Mouse (Mus musculus): ENCODE measurements around the gene Zbtb20. TPM values are rescaled to one million over a fixed set of nuclear protein-coding genes. Genes with fewer than 3 reads are reported as not detected.

The Zbtb20 gene
- polyA plus RNA-seq, 1 experiment from 2014 or later = 20.2 TPM

- H3K27ac ChIP-seq = peak overlapping the region; percentile 75
- 32% methylated on average over 19 of the region's 19 CpGs for WGBS
Measured at GRCm38 (mm10) chr16:43547323-43548180, 671.9 kb downstream of the Zbtb20 start.

GRCm38 (mm10) chr16:43548774-43549173 lies 673.1 kb downstream of the Zbtb20 start:
- H3K9me3 ChIP-seq = no peaks in the 10 kb centered on the region
- ATAC-seq (ENCODE audit: insufficient number of reproducible peaks, insufficient read depth, low FRiP score, low TSS enrichment, low read depth) = no peak
- no peaks in the 10 kb centered on the region for H3K27me3 ChIP-seq
- peaks cover 26% of the 10 kb centered on the region for H3K4me1 ChIP-seq
- H3K36me3 ChIP-seq = no peaks in the 10 kb centered on the region
- H3K4me2 ChIP-seq = no peak overlapping the region
- no peak overlapping the region for H3K4me3 ChIP-seq
- H3K9ac ChIP-seq = no peak overlapping the region
- 65% methylated on average over 5 of the region's 5 CpGs for WGBS
- H3K27ac ChIP-seq = no peak overlapping the region

More at GRCm38 (mm10) chr16:43547323-43548180, 671.9 kb downstream of the Zbtb20 start:
- Histone ChIP-seq H3K9ac (no peak overlapping the region), H3K36me3 (no peaks in the 10 kb centered on the region), H3K4me1 (peaks cover 26% of the 10 kb centered on the region), H3K4me3 (no peak overlapping the region), H3K9me3 (no peaks in the 10 kb centered on the region), H3K4me2 (peak overlapping the region; percentile 44), H3K27me3 (no peaks in the 10 kb centered on the region)
- ATAC-seq (ENCODE audit: insufficient number of reproducible peaks, insufficient read depth, low FRiP score, low TSS enrichment, low read depth) = no peak

GRCm38 (mm10) chr16:43549425-43550089 lies 673.9 kb downstream of the Zbtb20 start:
- Histone ChIP-seq H3K4me3 (no peak overlapping the region), H3K4me1 (peaks cover 26% of the 10 kb centered on the region), H3K36me3 (no peaks in the 10 kb centered on the region), H3K9ac (no peak overlapping the region), H3K9me3 (no peaks in the 10 kb centered on the region), H3K27ac (no peak overlapping the region), H3K4me2 (no peak overlapping the region), H3K27me3 (no peaks in the 10 kb centered on the region)
- no peak for ATAC-seq (ENCODE audit: insufficient number of reproducible peaks, insufficient read depth, low FRiP score, low TSS enrichment, low read depth)
- 42% methylated on average over 9 of the region's 9 CpGs for WGBS

DNA sequence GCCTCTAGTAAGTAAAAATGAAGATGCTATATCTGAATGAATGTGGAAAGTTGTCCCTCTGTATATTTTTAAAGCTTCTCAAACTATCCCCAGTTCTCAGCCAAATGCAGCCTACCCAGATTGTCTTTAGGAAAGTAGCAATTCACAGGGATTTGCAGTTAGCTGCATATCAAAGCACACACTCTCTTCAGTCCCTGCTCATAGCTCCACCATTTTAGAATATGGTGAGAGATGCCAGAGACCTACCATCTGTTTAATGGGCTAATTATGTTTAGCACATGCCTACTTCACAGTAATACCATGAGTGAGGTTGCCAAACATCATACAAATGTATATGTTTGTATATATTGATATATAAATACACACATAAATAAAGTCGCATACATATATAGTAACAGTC lies 676.8 kb downstream of the Zbtb20 start:
- H3K27ac ChIP-seq = no peak overlapping the region
- no peak overlapping the region for H3K9ac ChIP-seq
- 100% methylated on average over 1 of the region's 1 CpGs for WGBS
- no peak overlapping the region for H3K4me2 ChIP-seq
- ATAC-seq (ENCODE audit: insufficient number of reproducible peaks, insufficient read depth, low FRiP score, low TSS enrichment, low read depth) = no peak
- H3K36me3 ChIP-seq = no peaks in the 10 kb centered on the region
- H3K27me3 ChIP-seq = no peaks in the 10 kb centered on the region
- H3K9me3 ChIP-seq = no peaks in the 10 kb centered on the region
- no peak overlapping the region for H3K4me3 ChIP-seq
- H3K4me1 ChIP-seq = peaks cover 22% of the 10 kb centered on the region

DNA sequence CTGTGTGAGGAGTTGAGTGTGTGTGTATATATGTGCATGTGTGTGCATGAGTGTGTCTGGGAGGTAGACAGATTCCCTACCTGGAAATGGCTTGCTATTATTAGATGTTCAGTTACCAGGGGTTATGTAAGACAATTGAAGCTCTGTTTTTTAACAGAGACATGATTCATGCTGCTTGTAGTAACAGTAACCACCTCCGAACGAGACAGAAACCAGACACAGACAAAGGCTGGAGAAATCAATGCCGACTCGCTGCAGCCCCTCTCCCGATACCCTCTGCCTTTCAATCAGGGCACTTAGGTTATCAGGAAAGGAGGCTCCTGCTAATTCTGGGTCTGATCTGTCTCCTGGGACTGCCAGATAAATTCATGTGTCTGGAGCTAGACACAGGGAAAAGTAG lies 681.7 kb downstream of the Zbtb20 start:
- Histone ChIP-seq H3K4me2 (no peak overlapping the region), H3K4me1 (0 out of 2 replicates have a peak, but pooled peaks cover 4% of the 10 kb centered on the region), H3K36me3 (no peaks in the 10 kb centered on the region), H3K9ac (0 out of 2 replicates have a peak overlapping the region, but pooled peaks have one; percentile 4), H3K9me3 (no peaks in the 10 kb centered on the region), H3K4me3 (no peak overlapping the region), H3K27me3 (no peaks in the 10 kb centered on the region), H3K27ac (no peak overlapping the region)
- ATAC-seq (ENCODE audit: insufficient number of reproducible peaks, insufficient read depth, low FRiP score, low TSS enrichment, low read depth) = no peak
- 44% methylated on average over 5 of the region's 5 CpGs for WGBS

- ATAC-seq (ENCODE audit: insufficient number of reproducible peaks, insufficient read depth, low FRiP score, low TSS enrichment, low read depth) = no peak
- Histone ChIP-seq H3K4me3 (no peak overlapping the region), H3K4me2 (no peak overlapping the region), H3K4me1 (0 out of 2 replicates have a peak, but pooled peaks cover 4% of the 10 kb centered on the region), H3K27ac (no peak overlapping the region), H3K9ac (no peak overlapping the region), H3K27me3 (no peaks in the 10 kb centered on the region), H3K36me3 (no peaks in the 10 kb centered on the region), H3K9me3 (no peaks in the 10 kb centered on the region)
- 92% methylated on average over 2 of the region's 2 CpGs for WGBS
Measured at GRCm38 (mm10) chr16:43561330-43561729, 685.6 kb downstream of the Zbtb20 start.

- WGBS = 82% methylated on average over 4 of the region's 4 CpGs
- H3K4me3 ChIP-seq = no peak overlapping the region
- 0 out of 2 replicates have a peak, but pooled peaks cover 4% of the 10 kb centered on the region for H3K4me1 ChIP-seq
- H3K36me3 ChIP-seq = no peaks in the 10 kb centered on the region
- no peak overlapping the region for H3K27ac ChIP-seq
- H3K27me3 ChIP-seq = no peaks in the 10 kb centered on the region
- H3K4me2 ChIP-seq = no peak overlapping the region
- no peak for ATAC-seq (ENCODE audit: insufficient number of reproducible peaks, insufficient read depth, low FRiP score, low TSS enrichment, low read depth)
- H3K9ac ChIP-seq = no peak overlapping the region
- no peaks in the 10 kb centered on the region for H3K9me3 ChIP-seq
Measured at GRCm38 (mm10) chr16:43561956-43562355, 686.3 kb downstream of the Zbtb20 start.

GRCm38 (mm10) chr16:43565872-43566271 lies 690.2 kb downstream of the Zbtb20 start:
- no peaks in the 10 kb centered on the region for H3K9me3 ChIP-seq
- H3K27ac ChIP-seq = no peak overlapping the region
- H3K27me3 ChIP-seq = no peaks in the 10 kb centered on the region
- H3K4me1 ChIP-seq = no peaks in the 10 kb centered on the region
- no peak overlapping the region for H3K9ac ChIP-seq
- WGBS = 73% methylated on average over 4 of the region's 4 CpGs
- no peak overlapping the region for H3K4me2 ChIP-seq
- H3K36me3 ChIP-seq = no peaks in the 10 kb centered on the region
- no peak overlapping the region for H3K4me3 ChIP-seq
- no peak for ATAC-seq (ENCODE audit: insufficient number of reproducible peaks, insufficient read depth, low FRiP score, low TSS enrichment, low read depth)

DNA sequence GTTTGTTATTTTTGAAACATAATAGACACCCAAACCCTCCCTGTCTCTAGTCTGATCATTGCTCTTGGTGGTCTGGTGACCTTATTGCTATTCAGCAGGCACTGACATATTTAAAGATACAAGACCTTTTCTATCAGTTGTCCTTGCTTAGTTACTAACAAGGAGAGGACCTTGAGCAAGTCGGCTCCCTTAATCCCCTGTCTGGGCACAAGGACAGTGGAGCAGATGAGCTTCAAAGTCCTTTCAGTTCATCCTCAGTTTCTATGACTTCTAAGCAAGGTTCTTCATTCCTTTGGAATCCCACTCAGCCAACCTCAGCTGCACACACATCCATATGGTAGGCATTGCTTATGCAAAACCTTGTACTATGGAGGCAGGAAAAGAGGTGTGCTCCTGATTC lies 690.8 kb downstream of the Zbtb20 start:
- Histone ChIP-seq H3K36me3 (no peaks in the 10 kb centered on the region), H3K9ac (no peak overlapping the region), H3K27me3 (no peaks in the 10 kb centered on the region), H3K4me2 (no peak overlapping the region), H3K4me3 (no peak overlapping the region), H3K27ac (no peak overlapping the region), H3K9me3 (no peaks in the 10 kb centered on the region), H3K4me1 (no peaks in the 10 kb centered on the region)
- WGBS = 89% methylated on average over 1 of the region's 1 CpGs
- ATAC-seq (ENCODE audit: insufficient number of reproducible peaks, insufficient read depth, low FRiP score, low TSS enrichment, low read depth) = no peak

GRCm38 (mm10) chr16:43571376-43572081 lies 695.8 kb downstream of the Zbtb20 start:
- no peaks in the 10 kb centered on the region for H3K9me3 ChIP-seq
- no peak overlapping the region for H3K27ac ChIP-seq
- H3K4me1 ChIP-seq = peaks cover 42% of the 10 kb centered on the region
- ATAC-seq (ENCODE audit: insufficient number of reproducible peaks, insufficient read depth, low FRiP score, low TSS enrichment, low read depth) = no peak
- H3K4me3 ChIP-seq = no peak overlapping the region
- no peaks in the 10 kb centered on the region for H3K36me3 ChIP-seq
- no peaks in the 10 kb centered on the region for H3K27me3 ChIP-seq
- H3K4me2 ChIP-seq = no peak overlapping the region
- 88% methylated on average over 16 of the region's 16 CpGs for WGBS
- no peak overlapping the region for H3K9ac ChIP-seq

GRCm38 (mm10) chr16:43572171-43572570 lies 696.5 kb downstream of the Zbtb20 start:
- H3K9ac ChIP-seq = no peak overlapping the region
- peaks cover 49% of the 10 kb centered on the region for H3K4me1 ChIP-seq
- H3K9me3 ChIP-seq = no peaks in the 10 kb centered on the region
- WGBS = 90% methylated on average over 5 of the region's 5 CpGs
- H3K4me2 ChIP-seq = no peak overlapping the region
- H3K4me3 ChIP-seq = no peak overlapping the region
- ATAC-seq (ENCODE audit: insufficient number of reproducible peaks, insufficient read depth, low FRiP score, low TSS enrichment, low read depth) = no peak
- no peak overlapping the region for H3K27ac ChIP-seq
- H3K36me3 ChIP-seq = no peaks in the 10 kb centered on the region
- no peaks in the 10 kb centered on the region for H3K27me3 ChIP-seq

Measured in embryonic facial prominence, embryonic 13.5 days (tissue).